Mouse (Mus musculus): ENCODE data around the gene Rapgef5.

DNA sequence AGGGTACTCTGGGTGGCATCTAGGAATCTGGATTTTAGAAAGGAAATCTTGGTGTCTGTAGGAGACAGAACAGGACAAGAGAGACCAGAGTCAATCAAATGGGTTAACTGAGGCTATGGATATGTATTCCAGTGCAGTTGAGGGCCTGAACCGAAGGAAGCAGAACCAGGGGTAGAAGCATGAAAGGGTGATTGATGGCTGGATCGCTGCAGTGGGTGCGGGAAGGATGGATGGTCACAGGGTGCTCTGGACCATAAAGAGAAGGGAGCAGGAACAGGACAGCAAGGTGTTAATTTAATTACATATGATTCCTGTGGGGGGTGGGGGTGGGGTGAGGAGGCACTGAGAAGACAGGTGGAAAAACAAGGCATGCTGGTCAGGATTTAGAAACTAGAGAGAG is 76.3 kb downstream of the Rapgef5 start:
- TF ChIP-seq EP300 (IDR thresholded peaks at IDR 0.05; ENCODE audit: low read depth): no peak
- TF ChIP-seq CTCF (IDR thresholded peaks at IDR 0.05; ENCODE audit: low read depth): no peak

Data from liver, embryonic 14.5 days (tissue).